Mouse (Mus musculus) neural tube, embryonic 12.5 days (tissue): ENCODE measurements around the gene Nfia. TPM values are rescaled to one million over a fixed set of nuclear protein-coding genes. Genes with fewer than 3 reads are reported as not detected.

Experiments
- ATAC-seq: fragments of 200-750 bp; cut with Nextera tagmentation; 2 replicates; pipeline ENCODE4 v1.8.0; 2017; ENCODE audit warnings: low read depth, mild to moderate bottlenecking, moderate TSS enrichment, moderate library complexity; ENCODE audit not compliant: low FRiP score
- H3K27ac ChIP-seq: fragments of 300-500 bp; sonication (generic); 2 replicates; pipeline ENCODE4 v1.5.1; 2016
- H3K27me3 ChIP-seq: fragments of 300-500 bp; sonication (generic); replicated peaks from 2 replicates; pipeline ENCODE4 v1.6.1; 2016; ENCODE audit warnings: mild to moderate bottlenecking
- H3K36me3 ChIP-seq: fragments of 300-500 bp; sonication (generic); 2 replicates; pipeline ENCODE4 v1.6.1; 2016; ENCODE audit warnings: mild to moderate bottlenecking
- H3K4me1 ChIP-seq: fragments of 300-500 bp; sonication (generic); 2 replicates; pipeline ENCODE4 v1.6.1; 2016
- H3K4me2 ChIP-seq: fragments of 300-500 bp; sonication (generic); replicated peaks from 2 replicates; pipeline ENCODE4 v1.6.1; 2016; ENCODE audit warnings: mild to moderate bottlenecking
- H3K4me3 ChIP-seq: fragments of 300-500 bp; sonication (generic); 2 replicates; pipeline ENCODE4 v1.5.1; 2016
- H3K9ac ChIP-seq: fragments of 300-500 bp; sonication (generic); 2 replicates; pipeline ENCODE4 v1.6.1; 2016; ENCODE audit warnings: mild to moderate bottlenecking
- H3K9me3 ChIP-seq: fragments of 300-500 bp; sonication (generic); 2 replicates; pipeline ENCODE4 v1.6.1; 2016; ENCODE audit warnings: mild to moderate bottlenecking
- WGBS: fragments of 180-500 bp; shearing (Covaris S2); methylation state at CpG from one replicate; pipeline ENCODE4 v1.1.7; 2016; 5-methylcytosine and 5-hydroxymethylcytosine counted together
- polyA plus RNA-seq: library from polyadenylated mRNA; unstranded; fragments of >200 nt; fragmentation: Nextera tagmentation; extraction: Ambion mirVana; gene quantifications from 2 replicates; pipeline ENCODE4 v1.2.1, GENCODE M21; 2016

The Nfia gene
- polyA plus RNA-seq, 1 experiment from 2014 or later, result 42.4 TPM

DNA sequence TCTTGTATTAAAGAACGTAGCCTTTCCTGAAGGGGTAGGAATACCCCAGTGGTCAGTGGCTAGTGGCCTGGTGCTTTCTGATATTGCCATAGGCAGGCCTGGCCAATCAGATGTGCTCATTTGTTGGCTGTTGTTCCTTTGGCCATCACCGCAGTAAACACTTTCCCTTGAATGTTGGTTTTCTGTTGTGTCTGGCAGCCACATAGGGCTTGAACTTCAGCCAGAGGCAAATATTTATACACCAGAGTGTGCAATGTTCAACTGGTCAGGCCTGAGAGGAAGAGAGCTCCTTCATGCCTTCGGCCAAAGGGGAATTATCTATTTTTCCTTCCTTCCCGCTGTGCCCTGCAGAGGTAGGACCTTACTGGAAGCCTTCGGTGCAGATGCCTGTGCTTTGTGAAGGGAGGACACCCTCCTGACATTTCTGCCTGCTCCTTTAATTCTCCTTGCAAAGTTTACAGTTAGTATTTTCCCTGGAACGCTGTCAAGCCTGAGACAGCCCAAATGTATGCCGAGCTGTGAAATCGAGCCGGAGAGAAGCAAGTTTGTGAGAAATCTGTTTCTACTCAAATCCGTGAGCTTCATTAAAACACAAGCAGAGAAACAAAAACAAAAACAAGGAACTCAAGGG lies 95.9 kb downstream of the Nfia start:
- 0 out of 2 replicates have a peak overlapping the region, but pooled peaks have one; percentile 14 for H3K4me2 ChIP-seq
- H3K9me3 ChIP-seq, result no peaks in the 10 kb centered on the region
- no peak overlapping the region for H3K9ac ChIP-seq
- no peaks in the 10 kb centered on the region for H3K27me3 ChIP-seq
- no peak overlapping the region for H3K4me3 ChIP-seq
- ATAC-seq, result no peak
- H3K36me3 ChIP-seq, result no peaks in the 10 kb centered on the region
- WGBS, result 82% methylated on average over 10 of the region's 10 CpGs
- H3K4me1 ChIP-seq, result peaks cover 38% of the 10 kb centered on the region
- H3K27ac ChIP-seq, result 0 out of 2 replicates have a peak overlapping the region, but pooled peaks have one; percentile 32

DNA sequence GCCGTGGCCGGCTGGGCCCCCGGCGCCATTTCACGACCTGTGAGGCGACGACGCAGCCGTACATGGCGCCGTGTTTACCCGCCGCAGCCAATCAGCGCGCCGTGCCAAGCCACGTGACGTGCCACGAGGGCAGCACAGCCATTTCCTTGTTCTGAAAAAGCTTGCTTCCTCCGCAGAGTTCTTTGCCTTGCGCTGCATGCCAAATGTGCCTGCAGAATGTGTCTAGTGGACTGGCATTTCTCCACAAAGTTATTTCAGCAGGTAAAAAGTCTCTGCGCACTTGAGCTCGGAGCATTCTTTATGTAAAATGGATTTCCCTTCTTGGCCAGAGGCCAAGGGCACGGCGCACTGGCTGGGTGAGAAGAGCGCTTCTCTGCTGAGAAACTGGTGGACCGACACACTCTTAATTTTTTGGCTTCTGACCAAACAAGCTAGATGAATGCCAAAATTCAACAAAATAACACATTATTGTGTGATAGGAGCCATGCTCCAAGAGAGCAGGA lies 96.5 kb downstream of the Nfia start:
- H3K4me2 ChIP-seq, result peak overlapping the region; percentile 14; the same call in 1 of the 2 replicates
- no peaks in the 10 kb centered on the region for H3K27me3 ChIP-seq
- H3K9ac ChIP-seq, result no peak overlapping the region
- 0 out of 2 replicates have a peak overlapping the region, but pooled peaks have one; percentile 4 for H3K27ac ChIP-seq
- H3K9me3 ChIP-seq, result no peaks in the 10 kb centered on the region
- ATAC-seq, result peak; percentile 35; the same call in 1 of the 2 replicates
- 74% methylated on average over 27 of the region's 27 CpGs for WGBS
- no peak overlapping the region for H3K4me3 ChIP-seq
- H3K36me3 ChIP-seq, result no peaks in the 10 kb centered on the region
- H3K4me1 ChIP-seq, result peaks cover 40% of the 10 kb centered on the region

DNA sequence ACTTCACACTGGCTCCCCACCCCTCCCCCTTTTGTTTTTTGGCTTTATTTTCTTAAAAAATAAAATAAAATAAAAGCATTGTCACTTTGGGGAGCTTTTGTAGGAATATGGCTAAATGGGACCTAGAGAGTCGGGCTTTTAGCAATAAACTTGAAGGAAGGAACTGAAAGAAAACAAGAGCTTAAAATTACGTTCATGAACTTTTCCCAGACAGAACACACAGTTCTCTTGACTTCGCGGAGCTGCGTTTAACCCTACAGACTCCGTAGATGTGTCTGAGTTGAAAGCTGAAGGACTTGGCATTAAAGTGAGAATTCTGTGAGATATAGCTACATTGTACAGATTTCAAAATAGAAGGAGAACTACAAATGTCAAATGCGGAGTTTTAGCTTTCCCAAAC lies 96.9 kb downstream of the Nfia start:
- ATAC-seq, result no peak
- Histone ChIP-seq H3K27me3 (no peaks in the 10 kb centered on the region), H3K4me1 (peaks cover 45% of the 10 kb centered on the region), H3K9me3 (no peaks in the 10 kb centered on the region), H3K9ac (no peak overlapping the region), H3K36me3 (no peaks in the 10 kb centered on the region), H3K4me3 (no peak overlapping the region), H3K4me2 (peak overlapping the region; percentile 14; the same call in 1 of the 2 replicates), H3K27ac (no peak overlapping the region)
- 74% methylated on average over 7 of the region's 7 CpGs for WGBS

- ATAC-seq, result peak; percentile 26; the same call in 1 of the 2 replicates
- no peak overlapping the region for H3K27ac ChIP-seq
- H3K36me3 ChIP-seq, result no peaks in the 10 kb centered on the region
- no peak overlapping the region for H3K9ac ChIP-seq
- H3K9me3 ChIP-seq, result no peaks in the 10 kb centered on the region
- WGBS, result 41% methylated on average over 9 of the region's 9 CpGs
- no peaks in the 10 kb centered on the region for H3K27me3 ChIP-seq
- H3K4me3 ChIP-seq, result no peak overlapping the region
- H3K4me1 ChIP-seq, result peaks cover 43% of the 10 kb centered on the region
- no peak overlapping the region; the same call in 1 of the 2 replicates for H3K4me2 ChIP-seq
Observed at GRCm38 (mm10) chr4:97871770-97872439, 99.4 kb downstream of the Nfia start.

GRCm38 (mm10) chr4:97874916-97875315 lies 102.4 kb downstream of the Nfia start:
- H3K9me3 ChIP-seq, result no peaks in the 10 kb centered on the region
- no peaks in the 10 kb centered on the region for H3K27me3 ChIP-seq
- WGBS, result 52% methylated on average over 3 of the region's 3 CpGs
- no peak overlapping the region for H3K9ac ChIP-seq
- H3K4me1 ChIP-seq, result peaks cover 29% of the 10 kb centered on the region
- H3K27ac ChIP-seq, result no peak overlapping the region
- H3K4me3 ChIP-seq, result no peak overlapping the region
- no peak for ATAC-seq
- H3K36me3 ChIP-seq, result no peaks in the 10 kb centered on the region
- H3K4me2 ChIP-seq, result no peak overlapping the region

- WGBS, result 84% methylated on average over 3 of the region's 3 CpGs
- peaks cover 35% of the 10 kb centered on the region for H3K4me1 ChIP-seq
- no peaks in the 10 kb centered on the region for H3K9me3 ChIP-seq
- no peak overlapping the region for H3K4me2 ChIP-seq
- no peaks in the 10 kb centered on the region for H3K27me3 ChIP-seq
- H3K36me3 ChIP-seq, result no peaks in the 10 kb centered on the region
- no peak for ATAC-seq
- no peak overlapping the region for H3K27ac ChIP-seq
- no peak overlapping the region for H3K9ac ChIP-seq
- no peak overlapping the region for H3K4me3 ChIP-seq
Observed at GRCm38 (mm10) chr4:97875901-97876300, 103.4 kb downstream of the Nfia start.

DNA sequence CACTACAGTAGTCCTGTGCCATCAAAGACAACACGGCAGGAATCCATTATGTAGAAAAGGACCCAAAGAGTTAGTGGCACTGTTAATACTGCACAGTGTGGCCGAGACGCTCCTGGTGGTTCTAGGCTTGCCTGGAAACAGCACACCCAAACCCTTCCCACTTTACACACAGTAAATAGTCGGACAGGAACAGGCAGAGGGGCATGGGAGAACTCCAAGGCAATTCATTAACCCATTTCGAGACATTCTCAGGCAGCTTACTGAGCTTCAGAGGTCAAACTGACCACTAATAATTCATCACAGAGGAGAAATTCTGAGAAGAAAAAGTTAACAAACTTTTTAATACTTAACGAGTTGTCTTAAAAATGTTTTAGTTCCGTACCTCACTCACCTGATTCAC lies 107.2 kb downstream of the Nfia start:
- 74% methylated on average over 7 of the region's 7 CpGs for WGBS
- no peak overlapping the region for H3K4me3 ChIP-seq
- H3K9me3 ChIP-seq, result no peaks in the 10 kb centered on the region
- H3K27me3 ChIP-seq, result no peaks in the 10 kb centered on the region
- H3K4me2 ChIP-seq, result no peak overlapping the region
- no peak overlapping the region for H3K27ac ChIP-seq
- H3K4me1 ChIP-seq, result peaks cover 13% of the 10 kb centered on the region; the same call in 1 of the 2 replicates
- no peak for ATAC-seq
- no peak overlapping the region for H3K9ac ChIP-seq
- no peaks in the 10 kb centered on the region for H3K36me3 ChIP-seq

DNA sequence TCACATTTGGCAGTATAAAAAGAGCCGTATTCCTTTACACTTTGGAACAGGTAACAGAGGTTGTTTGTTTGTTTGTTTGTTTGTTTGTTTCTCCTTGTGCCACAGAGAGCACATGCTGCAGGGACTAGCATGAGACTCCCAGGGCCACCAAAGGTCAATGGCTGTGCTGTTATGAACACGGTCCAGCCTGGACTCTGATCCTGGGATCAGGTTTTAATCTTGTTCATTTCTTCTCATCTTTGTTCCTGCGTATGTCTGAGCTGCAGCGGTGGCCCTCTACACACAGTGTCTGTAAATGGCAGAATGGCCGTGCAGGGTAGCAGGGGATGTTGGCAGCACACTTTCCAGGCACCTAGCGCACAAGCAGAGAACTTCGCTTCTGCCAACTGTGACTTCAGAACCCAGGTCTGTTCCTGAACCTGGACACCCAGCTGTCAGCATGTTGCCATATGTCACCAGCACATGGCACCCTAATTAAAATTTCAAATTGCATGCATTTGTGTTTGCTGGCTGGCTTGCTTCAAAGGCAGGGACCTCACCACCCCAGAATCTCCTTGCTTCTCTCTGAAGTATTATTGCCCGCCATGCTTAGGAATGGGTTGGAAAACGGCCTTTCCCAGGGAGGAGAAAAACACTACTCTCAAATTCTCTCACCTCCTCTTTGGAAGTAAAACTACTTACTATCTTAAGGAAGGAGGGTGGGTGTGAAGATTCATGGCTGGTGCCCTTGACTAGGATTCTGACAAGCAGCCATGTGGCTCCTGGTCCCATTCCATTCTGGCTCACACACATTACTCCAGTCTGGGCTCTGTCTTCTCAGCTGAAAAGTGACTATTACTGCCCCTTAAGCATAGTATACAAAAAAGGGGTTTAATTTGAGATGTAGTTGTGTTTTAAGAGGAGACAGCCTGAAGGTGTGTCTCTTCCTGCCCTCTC lies 107.9 kb downstream of the Nfia start:
- H3K27ac ChIP-seq, result no peak overlapping the region
- H3K9me3 ChIP-seq, result no peaks in the 10 kb centered on the region
- WGBS, result 74% methylated on average over 9 of the region's 9 CpGs
- 0 out of 2 replicates have a peak, but pooled peaks have one; percentile 29 for ATAC-seq
- H3K4me1 ChIP-seq, result peaks cover 12% of the 10 kb centered on the region; the same call in 1 of the 2 replicates
- H3K27me3 ChIP-seq, result no peaks in the 10 kb centered on the region
- no peaks in the 10 kb centered on the region for H3K36me3 ChIP-seq
- no peak overlapping the region for H3K4me3 ChIP-seq
- H3K4me2 ChIP-seq, result no peak overlapping the region
- H3K9ac ChIP-seq, result no peak overlapping the region

DNA sequence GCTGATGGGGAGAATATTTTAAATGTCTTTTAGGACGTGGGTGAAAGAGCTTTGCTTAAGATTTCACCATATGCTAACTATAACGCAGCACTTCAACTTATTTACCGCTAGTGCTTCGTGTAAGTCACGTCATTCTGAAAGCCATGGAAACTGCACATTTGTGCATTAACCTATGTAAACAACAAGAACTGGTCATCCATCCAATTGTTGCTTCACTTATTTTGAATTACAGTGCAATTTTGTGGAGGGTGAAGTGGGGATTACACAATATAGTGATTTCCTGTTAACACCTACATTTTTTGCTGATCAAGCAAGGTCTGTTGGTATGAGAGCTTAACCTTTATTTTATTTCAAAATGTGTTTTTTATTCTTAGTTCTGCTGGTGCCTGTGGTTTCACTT lies 113.0 kb downstream of the Nfia start:
- Histone ChIP-seq H3K4me3 (no peak overlapping the region), H3K4me2 (no peak overlapping the region), H3K9me3 (no peaks in the 10 kb centered on the region), H3K27me3 (no peaks in the 10 kb centered on the region), H3K4me1 (peaks cover 2% of the 10 kb centered on the region; the same call in 1 of the 2 replicates), H3K9ac (no peak overlapping the region), H3K27ac (no peak overlapping the region), H3K36me3 (no peaks in the 10 kb centered on the region)
- no peak for ATAC-seq
- WGBS, result 92% methylated on average over 5 of the region's 5 CpGs

- ATAC-seq, result no peak
- H3K27me3 ChIP-seq, result no peaks in the 10 kb centered on the region
- no peak overlapping the region for H3K27ac ChIP-seq
- H3K4me2 ChIP-seq, result no peak overlapping the region
- 93% methylated on average over 5 of the region's 5 CpGs for WGBS
- no peaks in the 10 kb centered on the region for H3K4me1 ChIP-seq
- H3K9me3 ChIP-seq, result no peaks in the 10 kb centered on the region
- no peak overlapping the region for H3K4me3 ChIP-seq
- H3K9ac ChIP-seq, result no peak overlapping the region
- H3K36me3 ChIP-seq, result no peaks in the 10 kb centered on the region
Observed at GRCm38 (mm10) chr4:97886220-97886619, 113.7 kb downstream of the Nfia start.

- Histone ChIP-seq H3K27me3 (no peaks in the 10 kb centered on the region), H3K4me2 (no peak overlapping the region), H3K4me1 (no peaks in the 10 kb centered on the region), H3K4me3 (no peak overlapping the region), H3K36me3 (no peaks in the 10 kb centered on the region), H3K27ac (no peak overlapping the region), H3K9me3 (no peaks in the 10 kb centered on the region), H3K9ac (no peak overlapping the region)
- WGBS, result 92% methylated on average over 1 of the region's 1 CpGs
- no peak for ATAC-seq
Observed at GRCm38 (mm10) chr4:97887228-97887627, 114.7 kb downstream of the Nfia start.

DNA sequence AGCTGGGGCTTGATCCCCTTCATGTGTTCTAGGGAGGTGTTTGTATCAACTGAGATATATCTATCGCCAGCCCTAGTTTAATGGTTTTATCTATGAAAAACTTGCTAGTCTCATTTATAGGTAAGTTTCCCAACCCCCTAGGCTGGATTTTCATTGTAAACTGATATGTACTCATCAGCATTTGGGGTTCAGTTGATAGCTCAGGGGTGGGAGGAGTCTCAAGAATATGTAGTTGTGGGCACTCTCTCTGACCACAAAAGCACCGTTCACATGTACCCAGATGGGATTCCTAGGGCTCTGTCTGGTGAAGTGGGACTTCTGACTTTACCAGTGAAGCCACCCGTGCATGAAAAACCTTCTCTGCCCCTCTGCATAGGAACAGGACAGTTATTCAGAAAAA lies 118.5 kb downstream of the Nfia start:
- Histone ChIP-seq H3K27me3 (no peaks in the 10 kb centered on the region), H3K4me3 (no peak overlapping the region), H3K4me2 (no peak overlapping the region), H3K36me3 (no peaks in the 10 kb centered on the region), H3K27ac (no peak overlapping the region), H3K9ac (no peak overlapping the region), H3K9me3 (no peaks in the 10 kb centered on the region), H3K4me1 (no peaks in the 10 kb centered on the region)
- ATAC-seq, result no peak
- WGBS, result 88% methylated on average over 3 of the region's 3 CpGs
